Mouse (Mus musculus) hematopoietic multipotent progenitor cell, adult 10-12 weeks (in vitro differentiated cells): ENCODE data around the gene Hmgcll1. TPM values are rescaled to one million over a fixed set of nuclear protein-coding genes. Genes with fewer than 3 reads are reported as not detected.

Experiments used
- polyA plus RNA-seq: library from polyadenylated mRNA; stranded (reverse); fragments of >175 nt; gene quantifications from 2 replicates; pipeline ENCODE4 v1.2.3, GENCODE M21; 2012; ENCODE audit warnings: low replicate concordance

The Hmgcll1 gene
- polyA plus RNA-seq, result 0.17 TPM in 1 of 2 replicates, not detected in the other

DNA sequence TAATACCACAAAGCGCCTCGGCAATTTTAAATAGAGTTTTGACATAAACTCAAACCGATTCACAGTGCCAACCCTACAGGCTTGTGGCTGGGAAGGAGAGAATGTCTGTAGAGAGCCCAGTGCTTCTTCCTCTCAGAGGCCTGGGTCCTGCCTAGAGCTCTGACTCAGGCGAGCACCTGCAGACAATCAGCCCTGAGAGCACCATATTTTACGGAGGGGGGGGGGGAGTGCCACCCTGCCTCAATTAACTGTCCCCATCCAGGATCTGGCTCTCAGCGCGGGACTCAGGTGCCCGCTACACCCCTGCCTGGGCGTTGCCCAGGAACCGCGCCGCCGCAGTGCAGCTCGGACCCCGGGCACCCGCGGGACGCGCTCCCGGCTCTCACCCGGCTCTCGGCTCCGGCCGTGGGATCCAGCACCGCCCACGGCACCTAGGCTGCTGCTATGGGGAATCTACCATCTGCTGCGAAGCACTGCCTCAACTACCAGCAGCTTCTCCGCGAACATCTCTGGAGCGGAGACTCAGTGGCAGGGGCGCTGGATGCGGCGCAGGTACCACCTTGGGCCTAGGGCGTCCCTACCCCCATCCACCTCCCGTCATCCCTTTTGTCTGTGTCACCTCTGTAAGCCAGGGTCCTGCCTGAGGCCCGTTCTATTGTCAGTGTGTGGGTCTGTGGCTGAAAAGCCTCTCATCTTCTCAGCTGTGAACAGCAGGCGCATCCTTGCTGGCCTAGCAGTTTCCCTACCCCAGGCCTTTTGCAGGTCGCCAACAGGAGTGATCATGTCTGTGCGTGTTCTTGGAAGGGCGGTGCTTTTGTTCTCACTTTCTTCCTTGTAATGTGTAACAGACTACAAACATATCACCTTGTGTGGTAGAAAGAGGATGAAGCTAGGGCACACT lies at the start of gene Hmgcll1:
Gene Hmgcll1, plus strand, starts transcription at position 225 of the 901 bp plus-strand sequence.

Other genes starting within 250 kb of the Hmgcll1 start
- not detected in 2 replicates for gene Bmp5, start 239.5 kb upstream of the Hmgcll1 start, polyA plus RNA-seq
- not detected in 2 replicates for gene Gfral, start 198.8 kb downstream of the Hmgcll1 start, polyA plus RNA-seq